41 mouse cellular contexts compared by ENCODE assay signal in genomic region chr2:155779506-155779905, GRCm38 (mm10). TPM values are rescaled to one million over a fixed set of nuclear protein-coding genes. Genes with fewer than 3 reads are reported as not detected.
"Had no signal": no experiment of that assay in that cellular context is flagged by ENCODE, and none has a peak within 500 bp of the region (broad histone marks: within the 10 kb centered on the region; RNA-seq: fewer than 3 reads in every experiment).

No protein-coding gene starts in this region.

- H3K4me2 ChIP-seq: heart, embryonic 11.5 days; heart, embryonic 12.5 days; heart, embryonic 13.5 days; heart, embryonic 15.5 days; hindbrain, embryonic 12.5 days; hindbrain, embryonic 14.5 days; hindbrain, embryonic 15.5 days; intestine, embryonic 15.5 days; kidney, embryonic 15.5 days had no signal

- H3K36me3 ChIP-seq: heart, embryonic 12.5 days; heart, embryonic 13.5 days; heart, embryonic 15.5 days; hindbrain, embryonic 10.5 days; hindbrain, embryonic 12.5 days; hindbrain, embryonic 15.5 days; intestine, embryonic 15.5 days; kidney, embryonic 15.5 days had no signal

- DNase-seq: heart, postnatal 10 days; heart, postnatal 14 days; heart, postnatal 36 days; heart, postnatal 4 days; kidney, adult 11 months; kidney, adult 18-20 months; kidney, adult 2 months; kidney, adult 8-10 months; kidney, adult 9 months; kidney, postnatal 10 days; kidney, postnatal 14 days; kidney, postnatal 25 days; kidney, postnatal 36 days; kidney, postnatal 4 days; layer of hippocampus, adult 9-11 months; layer of hippocampus, postnatal 36 days had no signal

- H3K27me3 ChIP-seq: hindbrain, embryonic 15.5 days had no signal

- H3K27ac ChIP-seq: heart, embryonic 13.5 days; heart, embryonic 15.5 days; hindbrain, embryonic 10.5 days; hindbrain, embryonic 12.5 days; hindbrain, embryonic 14.5 days; hindbrain, embryonic 15.5 days; hindbrain, postnatal 0 days; intestine, embryonic 15.5 days; kidney, embryonic 15.5 days; kidney, postnatal 0 days; layer of hippocampus, adult 2 months; left cerebral cortex, adult 2 months had no signal

- ATAC-seq: hindbrain, embryonic 16.5 days; hindbrain, postnatal 0 days; inflammation-experienced regulatory T-cells, adult 6 months; intestine, embryonic 15.5 days; intestine, embryonic 16.5 days; intestine, postnatal 0 days had no signal

- H3K9me3 ChIP-seq: heart, embryonic 12.5 days; heart, embryonic 13.5 days; heart, embryonic 15.5 days; hindbrain, embryonic 10.5 days; hindbrain, embryonic 12.5 days; hindbrain, embryonic 15.5 days; intestine, embryonic 15.5 days; kidney, embryonic 15.5 days had no signal

- H3K4me3 ChIP-seq: heart, embryonic 12.5 days; heart, embryonic 13.5 days; heart, embryonic 15.5 days; hindbrain, embryonic 10.5 days; hindbrain, embryonic 12.5 days; hindbrain, embryonic 15.5 days; intestine, embryonic 15.5 days; kidney, embryonic 15.5 days; layer of hippocampus, adult 2 months; left cerebral cortex, adult 2 months had no signal

- H3K9ac ChIP-seq: heart, embryonic 12.5 days; heart, embryonic 13.5 days; heart, embryonic 15.5 days; hindbrain, embryonic 14.5 days; hindbrain, embryonic 15.5 days; intestine, embryonic 15.5 days; kidney, embryonic 15.5 days had no signal

RNA-seq across cellular contexts. Expression of gene Mmp24, which starts 4.4 kb away (rescaled TPM):
- polyA plus RNA-seq: heart, embryonic 14.5 days; inflammation-experienced regulatory T-cells, adult 6 months; kidney, embryonic 14.5 days had no signal

RNA-seq across cellular contexts. Expression of gene Gm17581, which starts 43.8 kb away (rescaled TPM):
- polyA plus RNA-seq: heart, embryonic 11.5 days; heart, embryonic 12.5 days; heart, embryonic 13.5 days; heart, embryonic 14.5 days; heart, embryonic 15.5 days; heart, embryonic 16.5 days; heart, postnatal 0 days; hindbrain, embryonic 10.5 days; hindbrain, embryonic 12.5 days; hindbrain, embryonic 14.5 days; hindbrain, embryonic 15.5 days; hindbrain, embryonic 16.5 days; hindbrain, postnatal 0 days; inflammation-experienced regulatory T-cells, adult 6 months; intestine, embryonic 14.5 days; intestine, embryonic 15.5 days; intestine, embryonic 16.5 days; intestine, postnatal 0 days; kidney, adult 2 months; kidney, embryonic 14.5 days; kidney, embryonic 15.5 days; kidney, embryonic 16.5 days; kidney, postnatal 0 days; large intestine, adult 2 months had no signal
